Mouse (Mus musculus) limb, embryonic 12.5 days (tissue): ENCODE results near the gene Ttll10. TPM values are rescaled to one million over a fixed set of nuclear protein-coding genes. Genes with fewer than 3 reads are reported as not detected.
A peak's percentile ranks its signal among the peaks of the same experiment; 100 is the strongest.

Experiments used
- ATAC-seq: fragments of 200-750 bp; cut with Nextera tagmentation; 2 replicates; pipeline ENCODE4 v1.8.0; 2017; ENCODE audit warnings: low read depth, moderate TSS enrichment; ENCODE audit not compliant: insufficient number of reproducible peaks, insufficient read depth, low FRiP score, low TSS enrichment
- H3K27ac ChIP-seq: fragments of 300-500 bp; sonication (generic); 2 replicates; pipeline ENCODE4 v1.5.1; 2016; ENCODE audit warnings: mild to moderate bottlenecking, moderate library complexity
- H3K27me3 ChIP-seq: fragments of 300-500 bp; sonication (generic); 2 replicates; pipeline ENCODE4 v1.6.1; 2016; ENCODE audit warnings: mild to moderate bottlenecking, moderate library complexity
- H3K36me3 ChIP-seq: fragments of 300-500 bp; sonication (generic); 2 replicates; pipeline ENCODE4 v1.6.1; 2016; ENCODE audit warnings: mild to moderate bottlenecking, moderate library complexity
- H3K4me1 ChIP-seq: fragments of 300-500 bp; sonication (generic); replicated peaks from 2 replicates; pipeline ENCODE4 v1.6.1; 2016
- H3K4me2 ChIP-seq: fragments of 300-500 bp; sonication (generic); 2 replicates; pipeline ENCODE4 v1.6.1; 2016; ENCODE audit warnings: mild to moderate bottlenecking, moderate library complexity
- H3K4me3 ChIP-seq: fragments of 300-500 bp; sonication (generic); replicated peaks from 2 replicates; pipeline ENCODE4 v1.5.1; 2016; ENCODE audit warnings: mild to moderate bottlenecking
- H3K9ac ChIP-seq: fragments of 300-500 bp; sonication (generic); replicated peaks from 2 replicates; pipeline ENCODE4 v1.6.1; 2016; ENCODE audit warnings: mild to moderate bottlenecking, moderate library complexity
- H3K9me3 ChIP-seq: fragments of 300-500 bp; sonication (generic); 2 replicates; pipeline ENCODE4 v1.6.1; 2016; ENCODE audit warnings: mild to moderate bottlenecking, moderate library complexity
- WGBS: fragments of 180-500 bp; shearing (Covaris S2); methylation state at CpG from one replicate; pipeline ENCODE4 v1.1.7; 2016; 5-methylcytosine and 5-hydroxymethylcytosine counted together
- polyA plus RNA-seq: library from polyadenylated mRNA; unstranded; fragments of >200 nt; fragmentation: Nextera tagmentation; extraction: Ambion mirVana; gene quantifications from 2 replicates; pipeline ENCODE4 v1.2.1, GENCODE M21; 2016

Ttll10 gene
- polyA plus RNA-seq, 1 experiment from 2014 or later, result 1.3 TPM

- H3K27me3 ChIP-seq, result no peaks in the 10 kb centered on the region
- no peaks in the 10 kb centered on the region for H3K9me3 ChIP-seq
- H3K4me1 ChIP-seq, result peaks cover 16% of the 10 kb centered on the region
- WGBS, result 81% methylated on average over 10 of the region's 10 CpGs
- no peak for ATAC-seq
- H3K27ac ChIP-seq, result no peak overlapping the region
- H3K4me2 ChIP-seq, result no peak overlapping the region
- no peak overlapping the region for H3K9ac ChIP-seq
- no peaks in the 10 kb centered on the region for H3K36me3 ChIP-seq
- H3K4me3 ChIP-seq, result no peak overlapping the region
These were observed 6.1 kb upstream of the Ttll10 start for GRCm38 (mm10) chr4:156065156-156065894.

- H3K9me3 ChIP-seq, result no peaks in the 10 kb centered on the region
- no peaks in the 10 kb centered on the region for H3K36me3 ChIP-seq
- no peak overlapping the region for H3K9ac ChIP-seq
- no peak overlapping the region for H3K27ac ChIP-seq
- no peak overlapping the region for H3K4me3 ChIP-seq
- 81% methylated on average over 9 of the region's 9 CpGs for WGBS
- ATAC-seq, result no peak
- no peak overlapping the region for H3K4me2 ChIP-seq
- H3K27me3 ChIP-seq, result no peaks in the 10 kb centered on the region
- peaks cover 13% of the 10 kb centered on the region for H3K4me1 ChIP-seq
These were observed 5.3 kb upstream of the Ttll10 start for GRCm38 (mm10) chr4:156064510-156064897.

- 0 out of 2 replicates have a peak overlapping the region, but pooled peaks have one; percentile 5 for H3K27ac ChIP-seq
- ATAC-seq, result no peak
- WGBS, result 19% methylated on average over 4 of the region's 4 CpGs
- H3K4me2 ChIP-seq, result no peak overlapping the region
- no peaks in the 10 kb centered on the region for H3K27me3 ChIP-seq
- H3K4me3 ChIP-seq, result no peak overlapping the region
- peaks cover 16% of the 10 kb centered on the region for H3K4me1 ChIP-seq
- no peaks in the 10 kb centered on the region for H3K36me3 ChIP-seq
- no peaks in the 10 kb centered on the region for H3K9me3 ChIP-seq
- H3K9ac ChIP-seq, result no peak overlapping the region
These were observed 4.8 kb upstream of the Ttll10 start for GRCm38 (mm10) chr4:156063861-156064509.

- WGBS, result 20% methylated on average over 10 of the region's 10 CpGs
- Histone ChIP-seq H3K4me3 (no peak overlapping the region), H3K4me1 (peaks cover 16% of the 10 kb centered on the region), H3K27me3 (no peaks in the 10 kb centered on the region), H3K9me3 (no peaks in the 10 kb centered on the region), H3K9ac (no peak overlapping the region), H3K36me3 (no peaks in the 10 kb centered on the region), H3K4me2 (0 out of 2 replicates have a peak overlapping the region, but pooled peaks have one; percentile 8), H3K27ac (0 out of 2 replicates have a peak overlapping the region, but pooled peaks have one; percentile 45)
- no peak; the same call in 1 of the 2 replicates for ATAC-seq
These were observed 499 bp upstream of the Ttll10 start for GRCm38 (mm10) chr4:156059713-156060112.

- Histone ChIP-seq H3K9me3 (no peaks in the 10 kb centered on the region), H3K4me3 (peak overlapping the region; percentile 17), H3K36me3 (no peaks in the 10 kb centered on the region), H3K9ac (no peak overlapping the region), H3K27me3 (no peaks in the 10 kb centered on the region), H3K27ac (peak overlapping the region; percentile 45; the same call in 1 of the 2 replicates), H3K4me1 (peaks cover 10% of the 10 kb centered on the region), H3K4me2 (peak overlapping the region; percentile 8; the same call in 1 of the 2 replicates)
- no peak for ATAC-seq
- 70% methylated on average over 9 of the region's 9 CpGs for WGBS
These were observed 388 bp downstream of the Ttll10 start for GRCm38 (mm10) chr4:156058826-156059225.

- Histone ChIP-seq H3K4me3 (peak overlapping the region; percentile 5; the same call in 1 of the 2 replicates), H3K9ac (no peak overlapping the region), H3K4me2 (no peak overlapping the region), H3K36me3 (no peaks in the 10 kb centered on the region), H3K4me1 (peaks cover 8% of the 10 kb centered on the region), H3K27me3 (no peaks in the 10 kb centered on the region), H3K9me3 (no peaks in the 10 kb centered on the region), H3K27ac (no peak overlapping the region)
- 66% methylated on average over 10 of the region's 10 CpGs for WGBS
- ATAC-seq, result no peak
These were observed 1.5 kb downstream of the Ttll10 start for GRCm38 (mm10) chr4:156057702-156058101.

GRCm38 (mm10) chr4:156055173-156055572, 4.0 kb downstream of the Ttll10 start:
- Histone ChIP-seq H3K9me3 (no peaks in the 10 kb centered on the region), H3K36me3 (no peaks in the 10 kb centered on the region), H3K27ac (no peak overlapping the region), H3K4me2 (no peak overlapping the region), H3K4me3 (no peak overlapping the region), H3K9ac (no peak overlapping the region), H3K27me3 (no peaks in the 10 kb centered on the region), H3K4me1 (peaks cover 8% of the 10 kb centered on the region)
- 89% methylated on average over 5 of the region's 5 CpGs for WGBS
- ATAC-seq, result no peak

- WGBS, result 90% methylated on average over 6 of the region's 6 CpGs
- Histone ChIP-seq H3K27me3 (no peaks in the 10 kb centered on the region), H3K36me3 (no peaks in the 10 kb centered on the region), H3K4me2 (no peak overlapping the region), H3K27ac (no peak overlapping the region), H3K9me3 (no peaks in the 10 kb centered on the region), H3K9ac (no peak overlapping the region), H3K4me1 (peaks cover 5% of the 10 kb centered on the region), H3K4me3 (no peak overlapping the region)
- no peak for ATAC-seq
These were observed 4.6 kb downstream of the Ttll10 start for GRCm38 (mm10) chr4:156054606-156055005.

GRCm38 (mm10) chr4:156054130-156054529, 5.1 kb downstream of the Ttll10 start:
- no peak overlapping the region for H3K4me2 ChIP-seq
- H3K9ac ChIP-seq, result no peak overlapping the region
- H3K36me3 ChIP-seq, result no peaks in the 10 kb centered on the region
- no peak overlapping the region for H3K4me3 ChIP-seq
- WGBS, result 82% methylated on average over 4 of the region's 4 CpGs
- no peak for ATAC-seq
- H3K9me3 ChIP-seq, result no peaks in the 10 kb centered on the region
- H3K27me3 ChIP-seq, result no peaks in the 10 kb centered on the region
- no peak overlapping the region for H3K27ac ChIP-seq
- no peaks in the 10 kb centered on the region for H3K4me1 ChIP-seq

GRCm38 (mm10) chr4:156053113-156053512, 6.1 kb downstream of the Ttll10 start:
- H3K4me3 ChIP-seq, result no peak overlapping the region
- H3K9me3 ChIP-seq, result no peaks in the 10 kb centered on the region
- H3K27ac ChIP-seq, result no peak overlapping the region
- no peaks in the 10 kb centered on the region for H3K27me3 ChIP-seq
- H3K4me1 ChIP-seq, result no peaks in the 10 kb centered on the region
- 86% methylated on average over 4 of the region's 4 CpGs for WGBS
- no peak for ATAC-seq
- H3K9ac ChIP-seq, result no peak overlapping the region
- no peak overlapping the region for H3K4me2 ChIP-seq
- H3K36me3 ChIP-seq, result no peaks in the 10 kb centered on the region

- Histone ChIP-seq H3K9ac (no peak overlapping the region), H3K4me2 (no peak overlapping the region), H3K9me3 (no peaks in the 10 kb centered on the region), H3K36me3 (no peaks in the 10 kb centered on the region), H3K4me3 (no peak overlapping the region), H3K27me3 (no peaks in the 10 kb centered on the region), H3K4me1 (no peaks in the 10 kb centered on the region), H3K27ac (no peak overlapping the region)
- WGBS, result 75% methylated on average over 6 of the region's 6 CpGs
- no peak for ATAC-seq
These were observed 8.7 kb downstream of the Ttll10 start for GRCm38 (mm10) chr4:156050391-156050980.
